Mouse (Mus musculus): Measurements from ENCODE around the gene Serp1. TPM values are rescaled to one million over a fixed set of nuclear protein-coding genes. Genes with fewer than 3 reads are reported as not detected.

Gene Serp1
- total and polyA plus RNA-seq, 2 experiments from 2014 or later = 59.5 TPM

DNA sequence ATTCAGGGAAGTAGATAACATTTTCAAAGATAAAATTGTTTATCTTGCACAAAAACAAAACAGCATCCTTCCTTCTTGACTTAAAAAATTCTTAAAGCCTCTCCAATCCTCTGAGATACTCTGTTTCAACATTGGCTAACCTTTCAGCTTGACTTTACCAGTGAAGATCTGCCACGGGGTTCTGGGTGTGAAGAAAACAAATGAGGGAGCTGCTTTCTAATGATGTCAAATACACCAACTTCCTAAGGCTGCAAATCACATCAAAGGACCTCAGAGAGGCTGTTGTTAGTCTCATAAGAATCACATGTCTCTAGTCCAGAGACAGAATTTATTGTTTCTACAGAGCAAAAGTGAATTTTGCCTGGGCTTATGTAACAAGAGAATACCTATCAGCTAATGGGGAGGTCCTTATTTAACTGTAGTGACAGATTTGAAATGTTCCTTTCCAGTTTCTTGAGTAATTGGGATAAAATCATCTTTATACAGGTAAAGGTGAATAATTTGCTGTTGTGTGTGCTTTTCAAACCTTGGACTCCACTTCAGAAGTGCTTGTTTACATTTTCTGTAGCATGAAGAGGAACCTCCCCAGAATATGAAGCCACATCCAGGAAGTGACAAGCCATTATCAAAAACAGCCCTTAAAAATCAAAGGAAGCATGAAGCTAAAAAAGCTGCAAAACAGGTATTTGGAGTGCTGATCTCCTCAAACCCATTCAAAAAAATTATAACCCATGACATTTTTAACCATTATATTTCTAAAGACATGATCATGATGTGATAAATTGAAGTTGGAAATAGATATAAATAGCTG is 26.5 kb upstream of the Serp1 start:
- no peak for ATAC-seq (ENCODE audit: insufficient read depth, low read depth)
- H3K36me3 ChIP-seq (replicated peaks; ENCODE audit: control insufficient read depth, insufficient read depth, low read length) = peaks cover 68% of the 10 kb centered on the region
- H3K9me3 ChIP-seq (replicated peaks; ENCODE audit: control insufficient read depth, low read length) = no peaks in the 10 kb centered on the region
- H3K27me3 ChIP-seq (ENCODE audit: control insufficient read depth, insufficient read depth, low read length) = no peaks in the 10 kb centered on the region
- WGBS = 75% methylated on average over 1 of the region's 1 CpGs
- H3K4me2 ChIP-seq (ENCODE audit: low read depth, low read length) = no peak overlapping the region
- TF ChIP-seq EP300 (IDR thresholded peaks at IDR 0.05; ENCODE audit: low read depth) (no peak), CTCF (IDR thresholded peaks at IDR 0.05; ENCODE audit: low read depth) (no peak)
- no peaks in the 10 kb centered on the region for H3K4me1 ChIP-seq (ENCODE audit: control insufficient read depth, insufficient read depth)
- H3K27ac ChIP-seq (ENCODE audit: low read depth) = no peak overlapping the region
- no peak for DNase-seq (ENCODE audit: low spot score)
- H3K4me3 ChIP-seq (ENCODE audit: low read depth, low read length) = no peak overlapping the region
- no peak overlapping the region for H3K9ac ChIP-seq (replicated peaks; ENCODE audit: low read depth, low read length)

DNA sequence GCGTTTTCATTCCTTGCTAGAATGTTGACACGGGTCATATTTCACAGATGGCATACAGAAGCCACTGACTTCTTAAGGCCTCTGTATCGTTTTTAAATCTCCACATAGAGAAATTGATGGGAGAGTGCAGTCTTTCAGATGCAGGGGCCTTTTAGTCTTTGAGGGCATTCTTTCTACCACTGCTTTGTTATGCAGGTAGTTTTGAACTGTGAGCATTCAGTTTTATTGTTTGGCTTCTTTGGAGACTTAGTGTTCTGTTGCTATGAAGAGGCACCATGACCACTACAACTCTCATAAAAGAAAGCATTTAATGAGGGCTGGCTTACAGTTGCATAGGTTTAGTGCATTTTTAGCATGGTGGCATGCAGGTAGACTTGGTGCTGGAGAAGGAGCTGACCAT is 10.9 kb upstream of the Serp1 start:
- Histone ChIP-seq H3K27ac (ENCODE audit: low read depth) (no peak overlapping the region), H3K4me3 (ENCODE audit: low read depth, low read length) (no peak overlapping the region), H3K4me2 (ENCODE audit: low read depth, low read length) (no peak overlapping the region), H3K9me3 (replicated peaks; ENCODE audit: control insufficient read depth, low read length) (no peaks in the 10 kb centered on the region), H3K27me3 (ENCODE audit: control insufficient read depth, insufficient read depth, low read length) (no peaks in the 10 kb centered on the region), H3K36me3 (replicated peaks; ENCODE audit: control insufficient read depth, insufficient read depth, low read length) (peaks cover 48% of the 10 kb centered on the region), H3K9ac (replicated peaks; ENCODE audit: low read depth, low read length) (no peak overlapping the region), H3K4me1 (ENCODE audit: control insufficient read depth, insufficient read depth) (no peaks in the 10 kb centered on the region)
- 92% methylated on average over 3 of the region's 3 CpGs for WGBS
- TF ChIP-seq EP300 (IDR thresholded peaks at IDR 0.05; ENCODE audit: low read depth) = no peak
- TF ChIP-seq CTCF (IDR thresholded peaks at IDR 0.05; ENCODE audit: low read depth) = no peak
- ATAC-seq (ENCODE audit: insufficient read depth, low read depth) (no peak), DNase-seq (ENCODE audit: low spot score) (no peak)

DNA sequence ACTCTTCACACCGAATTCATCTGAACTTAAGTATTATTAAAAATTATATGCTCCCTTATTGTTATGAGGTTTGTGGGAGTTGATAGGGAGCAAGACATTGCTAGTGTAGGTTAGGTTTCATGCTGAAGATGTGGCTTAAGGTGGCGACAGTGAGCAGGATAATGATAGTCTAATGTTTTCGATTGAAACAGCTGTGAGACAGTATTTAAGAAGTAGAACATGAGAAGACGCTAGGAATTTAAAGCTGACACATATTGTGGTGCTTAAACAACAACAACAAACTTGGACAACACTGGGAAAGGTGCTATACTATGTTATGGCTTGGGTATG is 681 bp upstream of the Serp1 start:
- Histone ChIP-seq H3K27me3 (ENCODE audit: control insufficient read depth, insufficient read depth, low read length) (no peaks in the 10 kb centered on the region), H3K4me2 (ENCODE audit: low read depth, low read length) (peak overlapping the region; percentile 77), H3K27ac (ENCODE audit: low read depth) (peak overlapping the region; percentile 75), H3K36me3 (replicated peaks; ENCODE audit: control insufficient read depth, insufficient read depth, low read length) (peaks cover 23% of the 10 kb centered on the region), H3K9ac (replicated peaks; ENCODE audit: low read depth, low read length) (peak overlapping the region; percentile 55), H3K9me3 (replicated peaks; ENCODE audit: control insufficient read depth, low read length) (no peaks in the 10 kb centered on the region), H3K4me3 (ENCODE audit: low read depth, low read length) (peak overlapping the region; percentile 77), H3K4me1 (ENCODE audit: control insufficient read depth, insufficient read depth) (peaks cover 17% of the 10 kb centered on the region)
- no peak for ATAC-seq (ENCODE audit: insufficient read depth, low read depth)
- TF ChIP-seq EP300 (IDR thresholded peaks at IDR 0.05; ENCODE audit: low read depth) (no peak), CTCF (IDR thresholded peaks at IDR 0.05; ENCODE audit: low read depth) (no peak)
- WGBS = 8% methylated on average over 4 of the region's 4 CpGs
- no peak for DNase-seq (ENCODE audit: low spot score)

GRCm38 (mm10) chr3:58525166-58525565 is 526 bp downstream of the Serp1 start:
- peak overlapping the region; percentile 77 for H3K4me3 ChIP-seq (ENCODE audit: low read depth, low read length)
- DNase-seq (ENCODE audit: low spot score) = peak; percentile 26
- H3K4me1 ChIP-seq (ENCODE audit: control insufficient read depth, insufficient read depth) = peaks cover 17% of the 10 kb centered on the region
- WGBS = under 1% methylated on average over 39 of the region's 40 CpGs
- H3K9ac ChIP-seq (replicated peaks; ENCODE audit: low read depth, low read length) = peak overlapping the region; percentile 91
- H3K27me3 ChIP-seq (ENCODE audit: control insufficient read depth, insufficient read depth, low read length) = no peaks in the 10 kb centered on the region
- TF ChIP-seq CTCF (IDR thresholded peaks at IDR 0.05; ENCODE audit: low read depth) (no peak), EP300 (IDR thresholded peaks at IDR 0.05; ENCODE audit: low read depth) (no peak)
- peak overlapping the region; percentile 93 for H3K27ac ChIP-seq (ENCODE audit: low read depth)
- H3K4me2 ChIP-seq (ENCODE audit: low read depth, low read length) = peak overlapping the region; percentile 84
- peak; percentile 53 for ATAC-seq (ENCODE audit: insufficient read depth, low read depth)
- H3K9me3 ChIP-seq (replicated peaks; ENCODE audit: control insufficient read depth, low read length) = no peaks in the 10 kb centered on the region
- H3K36me3 ChIP-seq (replicated peaks; ENCODE audit: control insufficient read depth, insufficient read depth, low read length) = peaks cover 28% of the 10 kb centered on the region

DNA sequence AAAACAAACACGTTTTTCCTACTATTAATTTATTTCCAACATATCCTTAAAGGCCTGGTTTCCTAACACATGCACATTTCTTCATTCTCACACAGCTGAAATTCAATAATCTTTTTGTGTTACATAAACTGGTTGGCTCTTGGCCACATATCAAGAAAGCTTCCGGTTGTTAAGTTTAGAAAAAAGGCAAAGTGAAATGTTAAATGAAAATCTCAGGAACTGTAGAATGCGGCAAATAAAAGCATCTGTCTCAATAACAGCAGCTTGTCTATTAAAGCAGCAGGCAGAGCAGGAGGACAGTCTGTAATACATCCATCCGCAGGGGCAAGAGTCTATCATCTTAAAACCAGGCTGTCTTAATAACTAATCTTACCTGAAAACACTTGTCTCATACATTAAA is 1.4 kb downstream of the Serp1 start:
- no peak overlapping the region; the same call in 1 of the 2 replicates for H3K27ac ChIP-seq (ENCODE audit: low read depth)
- peaks cover 24% of the 10 kb centered on the region for H3K4me1 ChIP-seq (ENCODE audit: control insufficient read depth, insufficient read depth)
- H3K27me3 ChIP-seq (ENCODE audit: control insufficient read depth, insufficient read depth, low read length) = no peaks in the 10 kb centered on the region
- peaks cover 28% of the 10 kb centered on the region for H3K36me3 ChIP-seq (replicated peaks; ENCODE audit: control insufficient read depth, insufficient read depth, low read length)
- no peak for TF ChIP-seq CTCF (IDR thresholded peaks at IDR 0.05; ENCODE audit: low read depth)
- TF ChIP-seq EP300 (IDR thresholded peaks at IDR 0.05; ENCODE audit: low read depth) = no peak
- H3K9ac ChIP-seq (replicated peaks; ENCODE audit: low read depth, low read length) = peak overlapping the region; percentile 91
- peak overlapping the region; percentile 77 for H3K4me3 ChIP-seq (ENCODE audit: low read depth, low read length)
- ATAC-seq (ENCODE audit: insufficient read depth, low read depth) (no peak), DNase-seq (ENCODE audit: low spot score) (no peak)
- H3K4me2 ChIP-seq (ENCODE audit: low read depth, low read length) = peak overlapping the region; percentile 84
- 52% methylated on average over 4 of the region's 4 CpGs for WGBS
- H3K9me3 ChIP-seq (replicated peaks; ENCODE audit: control insufficient read depth, low read length) = no peaks in the 10 kb centered on the region

GRCm38 (mm10) chr3:58523386-58523785 is 2.3 kb downstream of the Serp1 start:
- Histone ChIP-seq H3K9ac (replicated peaks; ENCODE audit: low read depth, low read length) (no peak overlapping the region), H3K9me3 (replicated peaks; ENCODE audit: control insufficient read depth, low read length) (no peaks in the 10 kb centered on the region), H3K27me3 (ENCODE audit: control insufficient read depth, insufficient read depth, low read length) (no peaks in the 10 kb centered on the region), H3K4me2 (ENCODE audit: low read depth, low read length) (no peak overlapping the region), H3K4me3 (ENCODE audit: low read depth, low read length) (no peak overlapping the region), H3K4me1 (ENCODE audit: control insufficient read depth, insufficient read depth) (peaks cover 31% of the 10 kb centered on the region), H3K36me3 (replicated peaks; ENCODE audit: control insufficient read depth, insufficient read depth, low read length) (peaks cover 28% of the 10 kb centered on the region), H3K27ac (ENCODE audit: low read depth) (no peak overlapping the region)
- no peak for TF ChIP-seq EP300 (IDR thresholded peaks at IDR 0.05; ENCODE audit: low read depth)
- no peak for TF ChIP-seq CTCF (IDR thresholded peaks at IDR 0.05; ENCODE audit: low read depth)
- ATAC-seq (ENCODE audit: insufficient read depth, low read depth) = no peak
- DNase-seq (ENCODE audit: low spot score) = no peak
- 91% methylated on average over 3 of the region's 3 CpGs for WGBS

Data from heart, postnatal 0 days (tissue).